Mouse (Mus musculus) CD4-positive helper T cell, adult 2 months (primary cell): ENCODE results near the gene Slc39a11.
A peak's percentile ranks its signal among the peaks of the same experiment; 100 is the strongest.

Experiments used
- DNase-seq: peaks from one replicate; pipeline ENCODE4 v3.0.0-alpha.2; 2012; ENCODE audit warnings: low read depth, missing footprints, low spot score

Slc39a11 gene

DNA sequence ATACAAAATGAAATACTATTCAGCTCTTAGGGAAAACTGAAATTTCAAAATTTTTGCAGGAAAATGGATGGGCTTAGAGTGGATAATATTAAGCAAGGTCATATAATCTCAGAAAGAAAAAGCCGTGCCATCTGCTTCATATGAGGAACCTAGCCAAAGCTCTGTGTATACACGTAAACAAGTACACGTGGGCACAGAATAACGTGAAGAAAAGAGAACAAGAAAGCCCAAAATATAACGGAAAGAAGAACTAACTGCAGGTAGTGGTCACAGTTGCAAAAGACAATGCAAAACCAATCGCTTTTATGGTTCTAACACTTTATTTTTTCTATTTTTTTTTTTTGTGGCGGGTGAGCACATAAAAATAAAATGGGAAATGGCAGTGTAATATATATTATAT, 446.9 kb downstream of the Slc39a11 start:
- no peak for DNase-seq

DNA sequence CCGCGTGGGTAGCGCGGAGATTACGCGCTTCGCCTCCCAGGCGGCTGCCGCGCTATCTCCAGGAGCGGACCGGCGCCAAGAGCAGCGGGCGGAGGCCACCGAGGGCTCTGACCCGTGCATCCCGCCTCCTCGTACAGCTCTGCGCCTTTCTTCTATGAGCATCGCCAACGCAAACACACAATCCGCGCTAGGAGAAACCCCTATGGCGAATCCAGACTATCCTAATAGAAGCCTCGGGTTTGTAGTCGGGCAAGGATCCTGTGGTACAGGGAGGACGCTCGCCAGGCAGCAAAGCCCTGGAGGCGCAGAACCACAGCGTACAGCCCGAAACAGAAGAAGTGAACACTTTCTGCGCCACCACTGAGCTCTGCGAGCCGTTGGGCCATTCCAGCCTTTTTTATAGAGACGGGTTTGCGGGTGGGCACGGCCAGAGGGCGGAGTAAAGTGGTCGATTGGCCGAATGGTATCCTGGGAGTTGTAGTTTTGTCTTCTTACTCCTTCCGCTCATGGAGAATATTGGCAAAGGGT, 448.3 kb downstream of the Slc39a11 start:
- peak; percentile 76 for DNase-seq

DNA sequence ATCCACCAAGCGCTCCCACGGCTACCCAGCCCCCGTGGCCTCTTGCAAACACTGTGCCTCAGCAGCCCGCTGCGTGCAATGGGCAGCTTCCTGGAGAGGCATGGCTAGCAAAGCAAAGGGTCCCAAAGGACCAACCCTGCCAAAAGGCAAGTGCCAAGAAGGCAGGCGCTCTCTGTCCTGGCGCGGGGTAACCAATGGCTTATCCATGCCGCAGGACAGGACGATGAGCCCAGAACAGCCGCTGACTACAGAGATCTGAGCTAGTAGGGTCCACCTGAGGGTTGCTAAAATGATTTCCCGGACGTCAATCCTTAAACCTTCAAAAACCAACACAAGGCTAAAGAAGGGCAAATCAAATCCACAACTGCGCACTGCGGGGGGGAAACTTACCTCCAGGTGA, 449.0 kb downstream of the Slc39a11 start:
- DNase-seq: no peak

DNA sequence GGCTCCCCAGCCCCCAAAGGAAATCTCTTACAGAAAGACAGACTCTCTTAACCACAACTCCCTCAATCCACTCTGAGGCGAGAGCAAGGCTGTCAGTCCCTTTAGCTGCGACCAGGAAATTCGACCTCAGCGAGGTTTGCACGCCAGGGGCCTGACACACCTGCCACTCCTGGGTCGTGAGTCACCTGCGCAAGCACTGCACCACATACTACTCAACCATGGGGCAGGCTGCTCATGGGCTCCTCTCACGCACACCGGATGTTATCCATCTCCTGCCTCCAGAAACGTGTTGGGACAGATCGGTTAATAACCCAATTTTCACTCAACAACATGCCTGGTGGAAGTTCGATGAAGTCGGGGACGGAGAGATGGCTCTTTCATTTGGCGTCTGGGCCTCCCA, 451.3 kb downstream of the Slc39a11 start:
- DNase-seq: no peak

DNA sequence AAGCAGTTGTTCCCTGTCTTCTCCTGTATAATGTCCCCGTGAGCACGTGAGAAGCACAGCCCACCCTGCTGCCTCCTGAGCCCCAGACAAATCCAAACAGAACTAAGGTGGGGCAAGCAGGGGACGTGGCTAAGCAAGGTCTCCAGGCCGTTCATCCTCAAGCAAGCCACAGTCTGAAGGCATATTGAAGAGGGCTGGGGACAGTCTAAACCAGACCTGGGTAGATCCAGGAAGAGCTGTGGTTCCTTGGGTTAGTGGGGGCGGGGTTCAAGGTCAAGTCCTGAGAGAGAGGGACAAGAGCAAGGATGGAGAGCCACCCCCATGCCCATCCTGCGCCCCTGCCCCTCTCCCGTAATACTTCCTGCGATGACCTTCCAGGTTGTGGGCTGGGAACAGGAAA, 452.3 kb downstream of the Slc39a11 start:
- no peak for DNase-seq

DNA sequence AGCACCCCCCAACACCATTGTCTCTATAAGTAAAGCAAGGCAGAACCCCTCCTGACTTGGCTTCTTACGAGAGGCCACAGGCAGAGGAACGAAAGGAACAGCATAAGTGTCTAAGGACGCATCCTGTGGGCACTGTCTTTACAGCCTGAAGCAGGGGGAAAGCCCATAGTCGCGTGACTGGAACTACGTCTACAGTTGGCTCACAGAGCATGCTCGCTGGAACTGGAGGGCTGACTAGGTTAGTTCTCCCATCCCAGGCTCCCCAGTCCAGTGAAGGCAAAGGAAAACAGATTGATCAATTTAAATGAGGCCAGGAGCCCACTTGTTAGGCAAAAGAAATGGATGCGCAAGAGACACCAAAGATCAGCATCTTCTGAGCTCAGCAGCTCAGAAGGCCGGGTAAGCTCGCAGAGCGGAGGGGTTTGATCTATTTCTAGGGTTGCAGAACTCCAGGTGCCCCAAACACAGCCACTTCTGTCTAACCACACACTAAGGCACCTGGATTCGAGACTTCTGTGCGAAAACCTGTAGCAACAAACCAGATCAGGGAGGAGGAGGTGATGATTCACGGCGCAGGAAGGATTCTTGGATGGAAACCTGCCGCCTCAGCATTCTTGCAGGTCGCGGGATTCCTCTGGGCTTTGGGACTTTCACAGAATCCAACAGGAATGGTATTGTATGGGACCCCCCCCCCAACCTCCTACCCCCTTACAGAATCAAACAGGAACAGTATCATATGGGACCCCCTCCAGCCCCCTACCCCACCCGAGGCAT, 453.5 kb downstream of the Slc39a11 start:
- peak; percentile 34 for DNase-seq
